Mouse (Mus musculus) megakaryocyte, adult 5-6 weeks (primary cell): ENCODE measurements at regions not wholly inside any gene's neighbourhood (a gene's known extent, or its start where the extent isn't known, plus 50 kb on each side); places are given as distances from the start of the nearest gene placed in this dataset.

Experiments
- ATAC-seq: 2 replicates; pipeline ENCODE4 v1.8.0; 2016; ENCODE audit warnings: mild to moderate bottlenecking, inconsistent platforms; ENCODE audit not compliant: poor library complexity, severe bottlenecking

- ATAC-seq, result no peak
These were observed 159.5 kb upstream of the Eomes start for GRCm38 (mm10) chr9:118318357-118319140.

- no peak for ATAC-seq
These were observed 154.2 kb upstream of the Eomes start for GRCm38 (mm10) chr9:118323796-118324195.

GRCm38 (mm10) chr9:118326656-118327055, 151.4 kb upstream of the Eomes start:
- no peak for ATAC-seq

- ATAC-seq, result no peak
These were observed 150.1 kb upstream of the Eomes start for GRCm38 (mm10) chr9:118327904-118328303.

- no peak for ATAC-seq
These were observed 136.6 kb upstream of the Eomes start for GRCm38 (mm10) chr9:118341401-118341800.

GRCm38 (mm10) chr9:118354911-118355310, 123.1 kb upstream of the Eomes start:
- ATAC-seq, result no peak

- peak; percentile 70 for ATAC-seq
These were observed 120.6 kb upstream of the Eomes start for GRCm38 (mm10) chr9:118357406-118357805.

GRCm38 (mm10) chr9:118363929-118364328, 114.1 kb upstream of the Eomes start:
- no peak for ATAC-seq

GRCm38 (mm10) chr9:118365431-118365830, 112.6 kb upstream of the Eomes start:
- ATAC-seq, result no peak

- ATAC-seq, result no peak
These were observed 110.7 kb upstream of the Eomes start for GRCm38 (mm10) chr9:118367314-118367713.

- ATAC-seq, result no peak
These were observed 107.4 kb upstream of the Eomes start for GRCm38 (mm10) chr9:118370581-118370980.

GRCm38 (mm10) chr9:118374680-118375079, 103.3 kb upstream of the Eomes start:
- ATAC-seq, result peak; percentile 59

GRCm38 (mm10) chr9:118379055-118379454, 99.0 kb upstream of the Eomes start:
- ATAC-seq, result no peak

- no peak for ATAC-seq
These were observed 95.5 kb upstream of the Eomes start for GRCm38 (mm10) chr9:118382532-118382931.

- no peak for ATAC-seq
These were observed 93.4 kb upstream of the Eomes start for GRCm38 (mm10) chr9:118384610-118385009.

- ATAC-seq, result no peak
These were observed 90.4 kb upstream of the Eomes start for GRCm38 (mm10) chr9:118387631-118388030.

- peak; percentile 28; the same call in 1 of the 2 replicates for ATAC-seq
These were observed 88.3 kb upstream of the Eomes start for GRCm38 (mm10) chr9:118389481-118390334.

GRCm38 (mm10) chr9:118390679-118391078, 87.3 kb upstream of the Eomes start:
- 0 out of 2 replicates have a peak, but pooled peaks have one; percentile 29 for ATAC-seq

GRCm38 (mm10) chr9:118391715-118392114, 86.3 kb upstream of the Eomes start:
- no peak for ATAC-seq

GRCm38 (mm10) chr9:118392796-118393195, 85.2 kb upstream of the Eomes start:
- ATAC-seq, result no peak

GRCm38 (mm10) chr9:118393567-118393966, 84.4 kb upstream of the Eomes start:
- no peak for ATAC-seq
